Mouse (Mus musculus): ENCODE results near the gene Slc2a3.

Slc2a3 gene

GRCm38 (mm10) chr6:122707036-122707800 lies 94.2 kb downstream of the Slc2a3 start, which contains the start of gene Nanog:
Gene Nanog, plus strand, starts transcription at chr6:122707489.
- 69% methylated on average over 12 of the region's 12 CpGs for WGBS

GRCm38 (mm10) chr6:122706337-122706840 lies 95.1 kb downstream of the Slc2a3 start:
- WGBS: 79% methylated on average over 12 of the region's 12 CpGs

- WGBS: 64% methylated on average over 1 of the region's 1 CpGs
These were observed 97.7 kb downstream of the Slc2a3 start for GRCm38 (mm10) chr6:122703706-122704105.

- 42% methylated on average over 6 of the region's 6 CpGs for WGBS
These were observed 98.2 kb downstream of the Slc2a3 start for GRCm38 (mm10) chr6:122703251-122703650.

GRCm38 (mm10) chr6:122702480-122703124 lies 98.8 kb downstream of the Slc2a3 start:
- WGBS: 13% methylated on average over 20 of the region's 20 CpGs

GRCm38 (mm10) chr6:122701816-122702215 lies 99.6 kb downstream of the Slc2a3 start:
- WGBS: 61% methylated on average over 5 of the region's 5 CpGs

- WGBS: 81% methylated on average over 2 of the region's 2 CpGs
These were observed 101.8 kb downstream of the Slc2a3 start for GRCm38 (mm10) chr6:122699628-122700027.

- 91% methylated on average over 3 of the region's 3 CpGs for WGBS
These were observed 106.0 kb downstream of the Slc2a3 start for GRCm38 (mm10) chr6:122695398-122695797.

- 85% methylated on average over 5 of the region's 5 CpGs for WGBS
These were observed 111.4 kb downstream of the Slc2a3 start for GRCm38 (mm10) chr6:122690082-122690481.

- 73% methylated on average over 6 of the region's 6 CpGs for WGBS
These were observed 111.9 kb downstream of the Slc2a3 start for GRCm38 (mm10) chr6:122689411-122690055.

- 96% methylated on average over 13 of the region's 13 CpGs for WGBS
These were observed 114.7 kb downstream of the Slc2a3 start for GRCm38 (mm10) chr6:122686709-122687108.

GRCm38 (mm10) chr6:122682646-122683045 lies 118.8 kb downstream of the Slc2a3 start:
- WGBS: 38% methylated on average over 3 of the region's 3 CpGs

Measured in cerebral cortex, adult 2 months (tissue).